Mouse (Mus musculus) stomach, postnatal 0 days (tissue): ENCODE data around the gene Pttg1ip.

ENCODE experiments used
- CTCF ChIP-seq: IDR thresholded peaks from 2 replicates; pipeline ENCODE4 v1.5.1; 2016; ENCODE audit warnings: antibody characterized with exemption, low read depth, mild to moderate bottlenecking, moderate library complexity
- EP300 ChIP-seq: optimal IDR thresholded peaks from 2 replicates; pipeline ENCODE3; 2016; ENCODE audit warnings: antibody characterized with exemption

DNA sequence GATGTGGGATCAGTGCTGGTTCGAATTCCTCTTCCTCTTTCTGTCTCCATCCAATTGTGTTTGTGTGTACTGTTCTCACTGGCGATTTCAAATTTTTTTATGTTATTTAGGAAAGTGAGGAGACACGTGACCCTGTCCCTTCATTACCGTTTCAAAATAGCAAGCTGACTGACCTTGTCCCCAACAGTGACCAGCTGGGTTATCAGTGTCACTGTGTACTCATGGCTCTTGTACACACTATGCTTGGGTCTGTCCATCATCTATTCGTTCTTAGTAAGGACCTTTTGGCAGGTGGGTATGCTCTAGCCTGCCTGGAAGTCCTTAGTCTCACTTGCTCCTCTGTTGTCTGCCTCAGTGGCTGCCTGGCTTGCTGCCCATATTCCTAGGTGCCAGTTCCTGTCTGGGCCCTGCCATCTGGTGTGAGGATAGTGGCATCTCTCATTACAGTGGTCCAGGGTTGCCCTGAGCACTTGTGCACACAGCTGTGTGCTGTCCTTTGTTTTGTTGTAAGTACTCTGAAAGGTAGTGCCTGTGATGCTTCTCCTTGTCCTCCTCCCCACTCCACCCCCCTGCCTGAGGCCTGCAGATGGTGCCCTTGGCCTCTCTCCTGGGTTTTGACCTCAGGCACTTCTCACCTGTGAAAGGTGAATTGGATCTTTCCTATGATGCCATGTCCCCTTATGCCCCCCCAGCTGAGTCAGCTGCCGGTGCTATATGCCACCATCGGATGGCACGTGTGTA is 28.9 kb downstream of the Pttg1ip start:
- no peak for TF ChIP-seq CTCF
- TF ChIP-seq EP300, result no peak
